Mouse (Mus musculus): ENCODE results near the gene Prkcb.

The Prkcb gene

GRCm38 (mm10) chr7:122672981-122673380, 384.4 kb downstream of the Prkcb start:
- no peak for DNase-seq (ENCODE audit: low spot score)

GRCm38 (mm10) chr7:122675207-122675606, 386.7 kb downstream of the Prkcb start:
- DNase-seq (ENCODE audit: low spot score) = no peak
